Mouse (Mus musculus) thymus, postnatal 0 days (tissue): ENCODE measurements at regions not wholly inside any gene's neighbourhood (a gene's known extent, or its start where the extent isn't known, plus 50 kb on each side); places are given as distances from the start of the nearest gene placed in this dataset.

Experiments
- DNase-seq: peaks from one replicate; pipeline ENCODE4 v3.0.0-alpha.2; 2015; ENCODE audit warnings: low spot score

- DNase-seq: no peak
Measured at GRCm38 (mm10) chr9:94277096-94277495, 260.8 kb downstream of the 1190002N15Rik start.

- no peak for DNase-seq
Measured at GRCm38 (mm10) chr9:94269213-94269612, 268.7 kb downstream of the 1190002N15Rik start.

- no peak for DNase-seq
Measured at GRCm38 (mm10) chr9:94267243-94267642, 270.6 kb downstream of the 1190002N15Rik start.

- no peak for DNase-seq
Measured at GRCm38 (mm10) chr9:94239479-94240241, 298.2 kb downstream of the 1190002N15Rik start.

- DNase-seq: no peak
Measured at GRCm38 (mm10) chr9:94238565-94238964, 299.3 kb downstream of the 1190002N15Rik start.

GRCm38 (mm10) chr9:94229537-94229936, 308.3 kb downstream of the 1190002N15Rik start:
- no peak for DNase-seq

GRCm38 (mm10) chr9:94219116-94219515, 318.8 kb downstream of the 1190002N15Rik start:
- DNase-seq: no peak

GRCm38 (mm10) chr9:94216414-94217279, 321.2 kb downstream of the 1190002N15Rik start:
- no peak for DNase-seq

- DNase-seq: no peak
Measured at GRCm38 (mm10) chr9:94210467-94211249, 327.2 kb downstream of the 1190002N15Rik start.

- no peak for DNase-seq
Measured at GRCm38 (mm10) chr9:94208987-94209386, 328.9 kb downstream of the 1190002N15Rik start.

- no peak for DNase-seq
Measured at GRCm38 (mm10) chr9:94200892-94201291, 337.0 kb downstream of the 1190002N15Rik start.

- no peak for DNase-seq
Measured at GRCm38 (mm10) chr9:94199864-94200263, 338.0 kb downstream of the 1190002N15Rik start.

GRCm38 (mm10) chr9:94191083-94191482, 346.8 kb downstream of the 1190002N15Rik start:
- DNase-seq: no peak

- DNase-seq: no peak
Measured at GRCm38 (mm10) chr9:94189872-94190800, 347.7 kb downstream of the 1190002N15Rik start.

- DNase-seq: no peak
Measured at GRCm38 (mm10) chr9:94188124-94188523, 349.8 kb downstream of the 1190002N15Rik start.

- no peak for DNase-seq
Measured at GRCm38 (mm10) chr9:94169905-94170612, 367.8 kb downstream of the 1190002N15Rik start.

- no peak for DNase-seq
Measured at GRCm38 (mm10) chr9:94163671-94164070, 374.2 kb downstream of the 1190002N15Rik start.

- no peak for DNase-seq
Measured at GRCm38 (mm10) chr9:94155581-94155980, 382.3 kb downstream of the 1190002N15Rik start.

- no peak for DNase-seq
Measured at GRCm38 (mm10) chr9:94148474-94148873, 389.4 kb downstream of the 1190002N15Rik start.

- DNase-seq: no peak
Measured at GRCm38 (mm10) chr9:94146787-94147186, 391.1 kb downstream of the 1190002N15Rik start.
